Mouse (Mus musculus) kidney, adult 18-20 months (tissue): ENCODE data around the gene Gm5788.
"Not testable (repeated sequence)": the region's sequence is repeated elsewhere in the genome, so short reads cannot be mapped to it uniquely, and the experiment has no call there.

Source experiments
- DNase-seq: peaks from one replicate; pipeline ENCODE4 v3.0.0; 2021

The Gm5788 gene

GRCm38 (mm10) chr12:87494421-87494820 is at the start of gene Gm5788:
Gene Gm5788 (plus strand): TSS chr12:87494721.
- DNase-seq, result not testable (repeated sequence)

- no peak for DNase-seq
Observed at GRCm38 (mm10) chr12:87449456-87449855, 45.1 kb upstream of the Gm5788 start.

- no peak for DNase-seq
Observed at GRCm38 (mm10) chr12:87464678-87465297, 29.7 kb upstream of the Gm5788 start.

GRCm38 (mm10) chr12:87470263-87471136 is 24.0 kb upstream of the Gm5788 start:
- DNase-seq, result no peak

- DNase-seq, result no peak
Observed at GRCm38 (mm10) chr12:87471421-87471963, 23.0 kb upstream of the Gm5788 start.

GRCm38 (mm10) chr12:87471964-87472786 is 22.3 kb upstream of the Gm5788 start, which contains the start of gene Snw1:
Gene Snw1 (minus strand): TSS chr12:87472274.
- peak; percentile 93 for DNase-seq

GRCm38 (mm10) chr12:87474756-87475155 is 19.8 kb upstream of the Gm5788 start:
- no peak for DNase-seq

- not testable (repeated sequence) for DNase-seq
Observed at GRCm38 (mm10) chr12:87482482-87482881, 12.0 kb upstream of the Gm5788 start.

- not testable (repeated sequence) for DNase-seq
Observed at GRCm38 (mm10) chr12:87488683-87489082, 5.8 kb upstream of the Gm5788 start.

GRCm38 (mm10) chr12:87514016-87514415 is 19.5 kb downstream of the Gm5788 start, which contains the start of gene Gm8300:
Gene Gm8300 (plus strand): TSS chr12:87514316.
- DNase-seq, result not testable (repeated sequence)

GRCm38 (mm10) chr12:87519616-87520015 is 25.1 kb downstream of the Gm5788 start:
- peak; percentile 7 for DNase-seq

GRCm38 (mm10) chr12:87543927-87544326 is 49.4 kb downstream of the Gm5788 start:
- no peak for DNase-seq
